Mouse (Mus musculus): Measurements from ENCODE around the gene Mllt6. TPM values are rescaled to one million over a fixed set of nuclear protein-coding genes. Genes with fewer than 3 reads are reported as not detected.
"Not testable (repeated sequence)": the region's sequence is repeated elsewhere in the genome, so short reads cannot be mapped to it uniquely, and the experiment has no call there.

Gene Mllt6
- total RNA-seq, 2 experiments from 2014 or later: 32.2 to 32.4 TPM

- DNase-seq: peak; percentile 71
These were observed 18.4 kb upstream of the Mllt6 start for GRCm38 (mm10) chr11:97644834-97645233.

- DNase-seq: not testable (repeated sequence)
These were observed 14.7 kb upstream of the Mllt6 start for GRCm38 (mm10) chr11:97648541-97648940.

- DNase-seq: no peak
These were observed 12.9 kb upstream of the Mllt6 start for GRCm38 (mm10) chr11:97650341-97650740.

GRCm38 (mm10) chr11:97653376-97653775 lies 9.8 kb upstream of the Mllt6 start:
- DNase-seq: not testable (repeated sequence)

- no peak for DNase-seq
These were observed 9.0 kb upstream of the Mllt6 start for GRCm38 (mm10) chr11:97654210-97654609.

- DNase-seq: no peak
These were observed 6.8 kb upstream of the Mllt6 start for GRCm38 (mm10) chr11:97656269-97656971.

- no peak for DNase-seq
These were observed 5.8 kb upstream of the Mllt6 start for GRCm38 (mm10) chr11:97657184-97657945.

GRCm38 (mm10) chr11:97657967-97658366 lies 5.2 kb upstream of the Mllt6 start:
- not testable (repeated sequence) for DNase-seq

- no peak for DNase-seq
These were observed 4.4 kb upstream of the Mllt6 start for GRCm38 (mm10) chr11:97658751-97659266.

- DNase-seq: no peak
These were observed 3.8 kb upstream of the Mllt6 start for GRCm38 (mm10) chr11:97659267-97659989.

GRCm38 (mm10) chr11:97659990-97660714 lies 3.1 kb upstream of the Mllt6 start:
- peak; percentile 74 for DNase-seq

- DNase-seq: no peak
These were observed 2.2 kb upstream of the Mllt6 start for GRCm38 (mm10) chr11:97660734-97661647.

- DNase-seq: no peak
These were observed 1.5 kb upstream of the Mllt6 start for GRCm38 (mm10) chr11:97661648-97662133.

- DNase-seq: no peak
These were observed 864 bp upstream of the Mllt6 start for GRCm38 (mm10) chr11:97662207-97662892.

GRCm38 (mm10) chr11:97663528-97664338 lies 519 bp downstream of the Mllt6 start:
- no peak for DNase-seq

- DNase-seq: no peak
These were observed 1.1 kb downstream of the Mllt6 start for GRCm38 (mm10) chr11:97664339-97664665.

GRCm38 (mm10) chr11:97664771-97665240 lies 1.6 kb downstream of the Mllt6 start:
- no peak for DNase-seq

- DNase-seq: no peak
These were observed 2.2 kb downstream of the Mllt6 start for GRCm38 (mm10) chr11:97665431-97665830.

- DNase-seq: no peak
These were observed 3.0 kb downstream of the Mllt6 start for GRCm38 (mm10) chr11:97666221-97666620.
